Mouse (Mus musculus): ENCODE results near the gene Rps3a1. TPM values are rescaled to one million over a fixed set of nuclear protein-coding genes. Genes with fewer than 3 reads are reported as not detected.

Rps3a1 gene
- 5.2 and 14.2 TPM in 2 replicates for polyA plus RNA-seq (2012; rRNA removed)

GRCm38 (mm10) chr3:86142263-86142933 lies at the start of gene Rps3a1:
TSS of gene Rps3a1 (minus strand) at chr3:86142702.

Other genes starting within 250 kb of the Rps3a1 start
- 34.4 and 35.2 TPM in 2 replicates for gene Sh3d19, start 171.6 kb downstream of the Rps3a1 start, polyA plus RNA-seq (2012; rRNA removed)
- gene Prss48, start 140.2 kb downstream of the Rps3a1 start, polyA plus RNA-seq (2012; rRNA removed): not detected in 2 replicates
- gene Lrba, start 82.0 kb upstream of the Rps3a1 start, polyA plus RNA-seq (2012; rRNA removed): 7.9 and 8.0 TPM in 2 replicates

Measured in stomach, adult 2 months (tissue).